Mouse (Mus musculus): ENCODE data around the gene Tmcc3. TPM values are rescaled to one million over a fixed set of nuclear protein-coding genes. Genes with fewer than 3 reads are reported as not detected.

Gene Tmcc3
- total RNA-seq, 2 experiments from 2014 or later, result 25.7 to 31.5 TPM

GRCm38 (mm10) chr10:94371293-94371692 is 59.5 kb downstream of the Tmcc3 start:
- no peak for DNase-seq

GRCm38 (mm10) chr10:94376941-94377340 is 65.2 kb downstream of the Tmcc3 start:
- no peak for DNase-seq

GRCm38 (mm10) chr10:94377844-94378243 is 66.1 kb downstream of the Tmcc3 start:
- DNase-seq, result no peak

GRCm38 (mm10) chr10:94378383-94378782 is 66.6 kb downstream of the Tmcc3 start:
- DNase-seq, result peak; percentile 89 to 93

GRCm38 (mm10) chr10:94380082-94380481 is 68.3 kb downstream of the Tmcc3 start:
- no peak for DNase-seq

GRCm38 (mm10) chr10:94380662-94381392 is 69.1 kb downstream of the Tmcc3 start:
- peak; percentile 8 to 26 for DNase-seq

GRCm38 (mm10) chr10:94381393-94381740 is 69.6 kb downstream of the Tmcc3 start:
- DNase-seq, result no peak

- DNase-seq, result no peak
These were observed 70.9 kb downstream of the Tmcc3 start for GRCm38 (mm10) chr10:94382618-94383017.

- DNase-seq, result no peak
These were observed 71.8 kb downstream of the Tmcc3 start for GRCm38 (mm10) chr10:94383565-94383964.

GRCm38 (mm10) chr10:94389219-94389618 is 77.5 kb downstream of the Tmcc3 start:
- no peak for DNase-seq

- DNase-seq, result no peak
These were observed 79.3 kb downstream of the Tmcc3 start for GRCm38 (mm10) chr10:94391049-94391448.

GRCm38 (mm10) chr10:94394286-94394685 is 82.5 kb downstream of the Tmcc3 start:
- DNase-seq, result no peak

GRCm38 (mm10) chr10:94397833-94398596 is 86.3 kb downstream of the Tmcc3 start:
- peak; percentile 54 to 70 for DNase-seq

- DNase-seq, result no peak
These were observed 89.1 kb downstream of the Tmcc3 start for GRCm38 (mm10) chr10:94400895-94401294.

GRCm38 (mm10) chr10:94405456-94405855 is 93.7 kb downstream of the Tmcc3 start:
- peak; percentile 75 to 80 for DNase-seq

GRCm38 (mm10) chr10:94406821-94407220 is 95.1 kb downstream of the Tmcc3 start:
- no peak for DNase-seq

- DNase-seq, result peak; percentile 85 to 89
These were observed 96.8 kb downstream of the Tmcc3 start for GRCm38 (mm10) chr10:94408356-94409146.

GRCm38 (mm10) chr10:94409661-94410060 is 97.9 kb downstream of the Tmcc3 start:
- no peak for DNase-seq

- DNase-seq, result no peak
These were observed 99.8 kb downstream of the Tmcc3 start for GRCm38 (mm10) chr10:94411594-94411993.

- peak in 1 of 2 experiments; percentile 37 for DNase-seq
These were observed 102.3 kb downstream of the Tmcc3 start for GRCm38 (mm10) chr10:94413770-94414651.

Data from heart, adult 18-20 months (tissue).